Mouse (Mus musculus): ENCODE data around the gene Rbm20. TPM values are rescaled to one million over a fixed set of nuclear protein-coding genes. Genes with fewer than 3 reads are reported as not detected.

Rbm20 gene
- total and polyA plus RNA-seq, 3 experiments: 37.3 to 58.6 TPM; not detected in 1

DNA sequence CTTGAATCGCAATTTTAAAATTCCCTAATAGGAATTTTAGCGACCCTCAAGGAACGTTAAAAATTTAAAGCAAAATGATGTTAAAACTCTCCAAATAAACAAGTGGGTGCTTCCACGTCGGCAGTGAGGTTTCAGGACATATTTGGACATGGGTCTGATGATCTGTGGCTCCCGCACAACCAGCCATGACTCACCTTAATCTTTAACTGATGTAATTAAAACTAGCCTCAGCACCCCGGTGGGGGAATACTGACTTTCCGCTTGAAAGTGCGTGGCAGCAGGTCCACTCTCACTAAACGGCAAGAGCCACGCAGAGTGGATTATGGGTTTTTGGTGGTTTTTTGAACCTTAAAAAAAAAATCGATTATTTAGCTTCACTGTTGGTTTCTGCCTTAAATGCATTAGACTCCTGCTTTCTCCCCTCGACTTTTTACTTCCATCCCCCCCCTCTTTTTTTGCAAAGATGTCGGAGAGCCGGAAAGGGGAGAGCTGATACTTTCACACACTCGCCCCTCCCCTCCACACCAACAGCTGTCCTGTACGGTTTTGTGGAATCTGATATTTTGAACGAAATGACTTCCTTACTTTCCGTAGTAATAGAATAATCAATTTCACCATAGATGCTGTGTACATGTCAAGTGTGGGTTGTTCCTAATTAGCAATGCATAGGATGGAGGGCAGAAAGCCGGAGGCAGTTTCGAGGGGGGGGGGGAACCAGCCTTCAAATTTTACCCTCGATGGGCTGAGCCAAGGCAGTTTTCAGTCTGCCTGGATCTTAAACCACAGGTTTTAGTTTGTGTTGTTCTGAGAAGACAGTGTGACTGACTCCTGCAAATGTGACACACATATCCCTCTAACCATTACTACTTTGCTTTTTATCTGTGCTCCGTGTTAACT is 117.1 kb downstream of the Rbm20 start:
- DNase-seq (ENCODE audit: low read depth, low spot score): peak; percentile 82
- TF ChIP-seq EP300 (IDR thresholded peaks at IDR 0.05; ENCODE audit: low read depth in 1 of 2, low read length in 2 of 2): peak in 1 of 2 experiments; percentile 12; a peak in 3 of 4 replicates
- no peak for TF ChIP-seq USF1 (IDR thresholded peaks at IDR 0.05; ENCODE audit: low read depth, low read length)
- TF ChIP-seq MYB (IDR thresholded peaks at IDR 0.05; ENCODE audit: low read depth, low read length): peak; percentile 29; the same call in 1 of the 2 replicates
- TF ChIP-seq NRF1 (IDR thresholded peaks at IDR 0.05; ENCODE audit: insufficient read depth, low read depth, low read length, poor library complexity, severe bottlenecking): 0 out of 2 replicates have a peak, but pooled peaks have one; percentile 15
- peak; percentile 80 for TF ChIP-seq ETS1 (IDR thresholded peaks at IDR 0.05; ENCODE audit: low read depth, low read length)
- no peak for TF ChIP-seq SMC3 (IDR thresholded peaks at IDR 0.05; ENCODE audit: low read depth, low read length)
- peak; percentile 39; the same call in 1 of the 2 replicates for TF ChIP-seq HCFC1 (IDR thresholded peaks at IDR 0.05; ENCODE audit: low read depth, low read length)
- peak; percentile 64 for TF ChIP-seq TBP (IDR thresholded peaks at IDR 0.05; ENCODE audit: low read depth, low read length)
- TF ChIP-seq MAX (IDR thresholded peaks at IDR 0.05; ENCODE audit: low read length): 0 out of 2 replicates have a peak, but pooled peaks have one; percentile 12
- TF ChIP-seq ELF1 (IDR thresholded peaks at IDR 0.05; ENCODE audit: low read depth, low read length): no peak
- peak; percentile 39 for TF ChIP-seq NELFE (IDR thresholded peaks at IDR 0.05; ENCODE audit: low read depth, low read length)
- no peak for TF ChIP-seq GABPA (IDR thresholded peaks at IDR 0.05; ENCODE audit: low read depth, low read length)
- TF ChIP-seq POLR2AphosphoS2 (IDR thresholded peaks at IDR 0.05; ENCODE audit: low read length): 0 out of 2 replicates have a peak, but pooled peaks have one; percentile 26
- peak; percentile 10; the same call in 1 of the 2 replicates for TF ChIP-seq GATA1 (IDR thresholded peaks at IDR 0.05; ENCODE audit: low read depth, low read length)
- 0 out of 2 replicates have a peak, but pooled peaks have one; percentile 63 for TF ChIP-seq MAZ (IDR thresholded peaks at IDR 0.05; ENCODE audit: low read depth, low read length)
- 0 out of 2 replicates have a peak, but pooled peaks have one; percentile 26 for TF ChIP-seq CHD1 (IDR thresholded peaks at IDR 0.05; ENCODE audit: low read depth, low read length)
- TF ChIP-seq SIN3A (IDR thresholded peaks at IDR 0.05; ENCODE audit: low read length): peak; percentile 64
- 0 out of 2 replicates have a peak, but pooled peaks have one; percentile 1 for TF ChIP-seq ZMIZ1 (IDR thresholded peaks at IDR 0.05; ENCODE audit: low read depth, low read length)
- TF ChIP-seq TCF12 (IDR thresholded peaks at IDR 0.05; ENCODE audit: low read depth, low read length): 0 out of 2 replicates have a peak, but pooled peaks have one; percentile 12
- Histone ChIP-seq H3K27ac (ENCODE audit: control insufficient read depth, low read depth, low read length) (peak overlapping the region; percentile 92), H3K36me3 (ENCODE audit: control insufficient read depth in 1 of 2, insufficient read depth in 2 of 2, low read length in 2 of 2) (peaks cover 2 to 40% of the 10 kb centered on the region in 2 experiments; a peak in 2 of 4 replicates), H3K27me3 (ENCODE audit: control insufficient read depth in 1 of 2, insufficient read depth in 2 of 2, low read length in 2 of 2) (no peaks in the 10 kb centered on the region), H3K9ac (ENCODE audit: control insufficient read depth, low read depth, low read length, poor library complexity, severe bottlenecking) (peak overlapping the region; percentile 75), H3K79me2 (ENCODE audit: control insufficient read depth, insufficient read depth, low read length, poor library complexity) (peaks cover 38% of the 10 kb centered on the region), H3K4me3 (ENCODE audit: control insufficient read depth in 1 of 2, insufficient read depth in 1 of 2, low read depth in 2 of 2, low read length in 2 of 2) (peak overlapping the region; percentile 55 to 88), H3K4me1 (ENCODE audit: control insufficient read depth in 1 of 2, insufficient read depth in 2 of 2, low read length in 2 of 2) (peaks cover 14 to 49% of the 10 kb centered on the region in 2 experiments), H3K9me3 (replicated peaks; ENCODE audit: insufficient read depth, low read length) (no peaks in the 10 kb centered on the region)

All from MEL (cell line).